8 mouse cellular contexts compared by ENCODE assay signal in the genomic region with DNA sequence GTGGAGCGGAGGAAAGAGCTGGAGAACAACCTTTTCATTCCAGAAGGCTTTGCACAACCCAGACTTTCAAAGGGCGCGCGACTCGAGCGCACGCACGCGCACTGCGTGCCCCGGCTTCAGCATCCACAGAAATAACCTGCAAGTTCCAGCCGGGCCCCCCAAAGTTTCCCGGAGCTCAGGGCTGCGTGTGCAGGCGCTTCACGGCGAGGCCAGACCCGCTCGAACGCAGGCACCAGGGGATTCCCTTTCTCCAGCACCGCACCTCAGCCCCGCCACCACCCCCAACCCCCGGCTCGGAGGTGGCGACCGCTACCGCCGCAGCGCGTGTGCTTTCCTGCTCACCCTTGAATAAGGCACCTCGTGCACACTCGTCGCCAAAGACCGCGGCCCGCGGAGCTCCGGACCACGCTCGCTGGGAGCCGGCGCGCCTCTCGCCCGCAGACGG. TPM values are rescaled to one million over a fixed set of nuclear protein-coding genes. Genes with fewer than 3 reads are reported as not detected.
A peak's percentile ranks its signal among the peaks of the same experiment; 100 is the strongest.
DNase-seq lines count a peak whose midpoint lies in the region; ATAC-seq and TF ChIP-seq lines count a peak whose summit lies in the region.

No protein-coding gene starts in this region.

- no peaks in the 10 kb centered on the region for H3K27me3 ChIP-seq in Patski
- H3K27me3 ChIP-seq in hindbrain, embryonic 12.5 days = no peaks in the 10 kb centered on the region

- H3K9ac ChIP-seq in hindbrain, embryonic 12.5 days = peak overlapping the region; percentile 83

- H3K4me2 ChIP-seq in hindbrain, embryonic 12.5 days (replicated peaks) = peak overlapping the region; percentile 70

- H3K9me3 ChIP-seq in hindbrain, embryonic 12.5 days (replicated peaks) = no peaks in the 10 kb centered on the region

- under 1% methylated on average over 46 of the region's 46 CpGs for WGBS in hindbrain, embryonic 12.5 days

- peaks cover 17% of the 10 kb centered on the region for H3K4me1 ChIP-seq in hindbrain, embryonic 12.5 days

- peak overlapping the region; percentile 93 for H3K27ac ChIP-seq in hindbrain, embryonic 12.5 days

- TF ChIP-seq CTCF in Patski (IDR thresholded peaks at IDR 0.05) = no peak

- CTCF ChIA-PET in Patski (lab: Charles Lee) = interaction anchor here (1.1 to 6.6 kb wide), 3 partner anchors 14 to 28 kb away, joined by 3 to 34 read pairs (median 4); no protein-coding TSS in a partner anchor

- ATAC-seq in Patski = peak; percentile 71
- ATAC-seq in hindbrain, embryonic 12.5 days (ENCODE audit: low FRiP score) = peak; percentile 85

- no peak for DNase-seq in Patski (ENCODE audit: low read depth, low spot score)
- DNase-seq in cerebellum, adult 9-10 months = peak; percentile 70
- DNase-seq in frontal cortex, adult 2 months (ENCODE audit: extremely low spot score in 1 of 2, low spot score in 1 of 2) = peak; percentile 14 to 66
- peak; percentile 51 to 54 for DNase-seq in layer of hippocampus, postnatal 25 days (ENCODE audit: extremely low spot score in 1 of 2, low spot score in 1 of 2)
- DNase-seq in lung, postnatal 25 days (ENCODE audit: low spot score) = peak; percentile 36
- DNase-seq in right cerebral cortex, adult 2 months (ENCODE audit: low spot score in 2 of 2) = peak; percentile 59 to 69
- peak; percentile 14 for DNase-seq in urinary bladder, postnatal 10 days (ENCODE audit: low spot score)

- in situ Hi-C loops in Patski (cut with MboI; ENCODE audit: low pct_unique_long_range_greater_than_20kb) = no loop called here

- POLR2A ChIA-PET in Patski (lab: Charles Lee) = no interaction called here

- peak overlapping the region; percentile 95 for H3K4me3 ChIP-seq in hindbrain, embryonic 12.5 days

- H3K36me3 ChIP-seq in hindbrain, embryonic 12.5 days = peaks cover 5% of the 10 kb centered on the region; the same call in 1 of the 2 replicates

RNA-seq across cellular contexts. Expression of a gene that starts 0.4 kb away (rescaled TPM):
- 4.9 TPM for polyA plus RNA-seq in Patski (2021)
- polyA plus RNA-seq in frontal cortex, adult 2 months (2012; rRNA removed) = 2.6 and 2.7 TPM in 2 replicates
- 24.2 and 26.9 TPM in 2 replicates for polyA plus RNA-seq in hindbrain, embryonic 12.5 days (2016; fragmentation: Nextera tagmentation; extraction: Ambion mirVana)
- 1 to 10 TPM; 3.7 to 4.0 TPM for total RNA-seq in layer of hippocampus, postnatal 25 days (2021)

RNA-seq across cellular contexts. Expression of a gene that starts 38.2 kb away (rescaled TPM):
- 3.0 TPM for polyA plus RNA-seq in Patski (2021)
- 3.1 and 3.2 TPM in 2 replicates for polyA plus RNA-seq in frontal cortex, adult 2 months (2012; rRNA removed)
- polyA plus RNA-seq in hindbrain, embryonic 12.5 days (2016; fragmentation: Nextera tagmentation; extraction: Ambion mirVana) = 10.4 and 10.9 TPM in 2 replicates
- 1 to 10 TPM; 3.9 to 5.9 TPM for total RNA-seq in layer of hippocampus, postnatal 25 days (2021)

RNA-seq across cellular contexts. Expression of a gene that starts 38.2 kb away (rescaled TPM):
- polyA plus RNA-seq in Patski (2021) = 61.3 TPM
- 53.4 and 53.6 TPM in 2 replicates for polyA plus RNA-seq in frontal cortex, adult 2 months (2012; rRNA removed)
- 79.3 and 83.0 TPM in 2 replicates for polyA plus RNA-seq in hindbrain, embryonic 12.5 days (2016; fragmentation: Nextera tagmentation; extraction: Ambion mirVana)
- 10 to 100 TPM; 45.3 to 52.1 TPM for total RNA-seq in layer of hippocampus, postnatal 25 days (2021)

RNA-seq across cellular contexts. Expression of a gene that starts 38.4 kb away (rescaled TPM):
- 1.7 TPM for polyA plus RNA-seq in Patski (2021)
- 1.0 and 1.4 TPM in 2 replicates for polyA plus RNA-seq in frontal cortex, adult 2 months (2012; rRNA removed)
- polyA plus RNA-seq in hindbrain, embryonic 12.5 days (2016; fragmentation: Nextera tagmentation; extraction: Ambion mirVana) = 0.14 and 0.28 TPM in 2 replicates
- under 1 TPM; 0.35 to 0.71 TPM for total RNA-seq in layer of hippocampus, postnatal 25 days (2021)

RNA-seq across cellular contexts. Expression of a gene that starts 50.5 kb away (rescaled TPM):
- 5.7 TPM for polyA plus RNA-seq in Patski (2021)
- 10.9 and 11.9 TPM in 2 replicates for polyA plus RNA-seq in frontal cortex, adult 2 months (2012; rRNA removed)
- polyA plus RNA-seq in hindbrain, embryonic 12.5 days (2016; fragmentation: Nextera tagmentation; extraction: Ambion mirVana) = 10.0 and 10.1 TPM in 2 replicates
- 10 to 100 TPM; 10.0 to 16.0 TPM for total RNA-seq in layer of hippocampus, postnatal 25 days (2021)
